Mouse (Mus musculus): ENCODE data around the gene Ccnd2. TPM values are rescaled to one million over a fixed set of nuclear protein-coding genes. Genes with fewer than 3 reads are reported as not detected.

Ccnd2 gene
- polyA plus RNA-seq, 1 experiment from 2014 or later: 286 TPM

- no peaks in the 10 kb centered on the region for H3K9me3 ChIP-seq (ENCODE audit: low read length)
- ATAC-seq: no peak
- no peak overlapping the region for H3K9ac ChIP-seq (replicated peaks; ENCODE audit: low read depth)
- no peak overlapping the region for H3K4me3 ChIP-seq (ENCODE audit: low read depth, low read length)
- H3K36me3 ChIP-seq (ENCODE audit: insufficient read depth, low read length): no peaks in the 10 kb centered on the region
- H3K4me2 ChIP-seq (replicated peaks; ENCODE audit: low read depth, low read length): no peak overlapping the region
- no peaks in the 10 kb centered on the region for H3K27me3 ChIP-seq (replicated peaks; ENCODE audit: insufficient read depth, low read length)
- TF ChIP-seq CTCF (IDR thresholded peaks at IDR 0.05) (no peak), EP300 (IDR thresholded peaks at IDR 0.05) (no peak)
- no peak for DNase-seq (ENCODE audit: low spot score)
- H3K4me1 ChIP-seq (ENCODE audit: insufficient read depth, low read depth, low read length): no peaks in the 10 kb centered on the region
- WGBS: 39% methylated on average over 5 of the region's 5 CpGs
- no peak overlapping the region for H3K27ac ChIP-seq (ENCODE audit: low read length)
These were observed 45.3 kb downstream of the Ccnd2 start for GRCm38 (mm10) chr6:127106726-127107125.

- WGBS: 83% methylated on average over 5 of the region's 5 CpGs
- ATAC-seq: no peak
- no peaks in the 10 kb centered on the region for H3K4me1 ChIP-seq (ENCODE audit: insufficient read depth, low read depth, low read length)
- no peaks in the 10 kb centered on the region for H3K36me3 ChIP-seq (ENCODE audit: insufficient read depth, low read length)
- TF ChIP-seq EP300 (IDR thresholded peaks at IDR 0.05) (no peak), CTCF (IDR thresholded peaks at IDR 0.05) (no peak)
- H3K9me3 ChIP-seq (ENCODE audit: low read length): no peaks in the 10 kb centered on the region
- H3K4me3 ChIP-seq (ENCODE audit: low read depth, low read length): no peak overlapping the region
- H3K27ac ChIP-seq (ENCODE audit: low read length): no peak overlapping the region
- DNase-seq (ENCODE audit: low spot score): no peak
- no peaks in the 10 kb centered on the region for H3K27me3 ChIP-seq (replicated peaks; ENCODE audit: insufficient read depth, low read length)
- no peak overlapping the region for H3K4me2 ChIP-seq (replicated peaks; ENCODE audit: low read depth, low read length)
- no peak overlapping the region for H3K9ac ChIP-seq (replicated peaks; ENCODE audit: low read depth)
These were observed 45.8 kb downstream of the Ccnd2 start for GRCm38 (mm10) chr6:127106189-127106588.

GRCm38 (mm10) chr6:127105107-127105506 lies 46.9 kb downstream of the Ccnd2 start:
- Histone ChIP-seq H3K36me3 (ENCODE audit: insufficient read depth, low read length) (no peaks in the 10 kb centered on the region), H3K9me3 (ENCODE audit: low read length) (no peaks in the 10 kb centered on the region), H3K9ac (replicated peaks; ENCODE audit: low read depth) (no peak overlapping the region), H3K27me3 (replicated peaks; ENCODE audit: insufficient read depth, low read length) (no peaks in the 10 kb centered on the region), H3K4me1 (ENCODE audit: insufficient read depth, low read depth, low read length) (no peaks in the 10 kb centered on the region), H3K27ac (ENCODE audit: low read length) (no peak overlapping the region), H3K4me2 (replicated peaks; ENCODE audit: low read depth, low read length) (no peak overlapping the region), H3K4me3 (ENCODE audit: low read depth, low read length) (no peak overlapping the region)
- ATAC-seq: no peak
- no peak for TF ChIP-seq EP300 (IDR thresholded peaks at IDR 0.05)
- peak; percentile 70 for TF ChIP-seq CTCF (IDR thresholded peaks at IDR 0.05)
- WGBS: 72% methylated on average over 6 of the region's 6 CpGs
- no peak for DNase-seq (ENCODE audit: low spot score)

- no peak overlapping the region for H3K27ac ChIP-seq (ENCODE audit: low read length)
- WGBS: 79% methylated on average over 7 of the region's 7 CpGs
- no peak overlapping the region for H3K4me3 ChIP-seq (ENCODE audit: low read depth, low read length)
- no peaks in the 10 kb centered on the region for H3K27me3 ChIP-seq (replicated peaks; ENCODE audit: insufficient read depth, low read length)
- H3K9me3 ChIP-seq (ENCODE audit: low read length): no peaks in the 10 kb centered on the region
- no peak overlapping the region for H3K9ac ChIP-seq (replicated peaks; ENCODE audit: low read depth)
- no peak for DNase-seq (ENCODE audit: low spot score)
- TF ChIP-seq CTCF (IDR thresholded peaks at IDR 0.05) (no peak), EP300 (IDR thresholded peaks at IDR 0.05) (no peak)
- no peaks in the 10 kb centered on the region for H3K4me1 ChIP-seq (ENCODE audit: insufficient read depth, low read depth, low read length)
- no peak for ATAC-seq
- H3K4me2 ChIP-seq (replicated peaks; ENCODE audit: low read depth, low read length): no peak overlapping the region
- no peaks in the 10 kb centered on the region for H3K36me3 ChIP-seq (ENCODE audit: insufficient read depth, low read length)
These were observed 47.5 kb downstream of the Ccnd2 start for GRCm38 (mm10) chr6:127104396-127105029.

GRCm38 (mm10) chr6:127103506-127104275 lies 48.3 kb downstream of the Ccnd2 start:
- no peaks in the 10 kb centered on the region for H3K36me3 ChIP-seq (ENCODE audit: insufficient read depth, low read length)
- TF ChIP-seq CTCF (IDR thresholded peaks at IDR 0.05) (no peak), EP300 (IDR thresholded peaks at IDR 0.05) (no peak)
- H3K4me1 ChIP-seq (ENCODE audit: insufficient read depth, low read depth, low read length): no peaks in the 10 kb centered on the region
- H3K27me3 ChIP-seq (replicated peaks; ENCODE audit: insufficient read depth, low read length): no peaks in the 10 kb centered on the region
- H3K9ac ChIP-seq (replicated peaks; ENCODE audit: low read depth): no peak overlapping the region
- H3K9me3 ChIP-seq (ENCODE audit: low read length): no peaks in the 10 kb centered on the region
- no peak overlapping the region for H3K4me2 ChIP-seq (replicated peaks; ENCODE audit: low read depth, low read length)
- no peak overlapping the region for H3K4me3 ChIP-seq (ENCODE audit: low read depth, low read length)
- WGBS: 90% methylated on average over 6 of the region's 6 CpGs
- no peak overlapping the region for H3K27ac ChIP-seq (ENCODE audit: low read length)
- ATAC-seq: no peak
- no peak for DNase-seq (ENCODE audit: low spot score)

- H3K4me1 ChIP-seq (ENCODE audit: insufficient read depth, low read depth, low read length): no peaks in the 10 kb centered on the region
- H3K27ac ChIP-seq (ENCODE audit: low read length): no peak overlapping the region
- 60% methylated on average over 7 of the region's 7 CpGs for WGBS
- TF ChIP-seq CTCF (IDR thresholded peaks at IDR 0.05): peak; percentile 65
- no peak for TF ChIP-seq EP300 (IDR thresholded peaks at IDR 0.05)
- H3K36me3 ChIP-seq (ENCODE audit: insufficient read depth, low read length): 0 out of 2 replicates have a peak, but pooled peaks cover 3% of the 10 kb centered on the region
- H3K9ac ChIP-seq (replicated peaks; ENCODE audit: low read depth): no peak overlapping the region
- H3K4me3 ChIP-seq (ENCODE audit: low read depth, low read length): no peak overlapping the region
- H3K27me3 ChIP-seq (replicated peaks; ENCODE audit: insufficient read depth, low read length): no peaks in the 10 kb centered on the region
- DNase-seq (ENCODE audit: low spot score) (peak; percentile 27), ATAC-seq (no peak)
- H3K4me2 ChIP-seq (replicated peaks; ENCODE audit: low read depth, low read length): no peak overlapping the region
- H3K9me3 ChIP-seq (ENCODE audit: low read length): no peaks in the 10 kb centered on the region
These were observed 57.4 kb downstream of the Ccnd2 start for GRCm38 (mm10) chr6:127094565-127094964.
